Mouse (Mus musculus) adrenal gland, adult 2 months (tissue): ENCODE data around the gene Gna11. TPM values are rescaled to one million over a fixed set of nuclear protein-coding genes. Genes with fewer than 3 reads are reported as not detected.

Experiments used
- DNase-seq: peaks from one replicate; pipeline ENCODE4 v3.0.0; 2021
- microRNA-seq, 2 experiments: library from miRNA; unstranded; fragments of <30 nt; microRNA quantifications; one replicate each; pipeline ENCODE4 v1.2.0; 2021
- polyA plus RNA-seq: library from polyadenylated mRNA; depleted of rRNA; stranded (reverse); fragments of >200 nt; gene quantifications from 2 replicates; pipeline ENCODE4 v1.2.3, GENCODE M21; 2012; rRNA removed
- total RNA-seq, 2 experiments: library from RNA; stranded (reverse); gene quantifications; 2 replicates each; pipeline ENCODE4 v1.2.3; 2021

Gna11 gene
- total and polyA plus RNA-seq, 3 experiments: 76.6 to 124 (median 86.0) TPM

DNA sequence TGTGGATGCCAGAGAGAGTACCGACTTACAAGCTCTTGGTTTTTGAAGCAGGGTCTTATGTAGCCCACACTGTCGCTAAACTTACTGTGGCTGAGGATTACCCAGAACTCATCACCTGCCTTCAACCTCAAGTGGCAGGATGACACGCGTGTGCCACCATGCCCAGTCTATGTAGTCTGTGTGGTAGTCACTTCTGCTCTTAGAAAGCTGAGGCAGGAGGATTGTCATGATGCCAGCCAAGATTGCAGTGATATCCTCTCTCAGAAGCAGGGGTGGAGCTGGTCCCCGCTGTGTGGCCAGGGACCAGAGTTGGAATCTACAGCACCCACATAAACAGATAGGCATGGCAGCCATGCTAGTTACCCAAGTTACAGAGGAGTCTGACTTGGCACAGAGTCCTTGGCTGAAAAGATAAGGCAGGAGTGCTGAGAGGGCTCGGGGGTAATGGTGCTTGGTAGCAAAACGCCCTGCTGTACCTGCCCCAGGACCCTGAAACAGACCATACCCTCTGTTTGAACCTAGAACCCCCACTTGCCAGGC lies 59.4 kb downstream of the Gna11 start:
- DNase-seq: no peak

GRCm38 (mm10) chr10:81485060-81485449 lies 59.9 kb downstream of the Gna11 start:
- no peak for DNase-seq

- no peak for DNase-seq
These were observed 60.4 kb downstream of the Gna11 start for GRCm38 (mm10) chr10:81484441-81485059.

DNA sequence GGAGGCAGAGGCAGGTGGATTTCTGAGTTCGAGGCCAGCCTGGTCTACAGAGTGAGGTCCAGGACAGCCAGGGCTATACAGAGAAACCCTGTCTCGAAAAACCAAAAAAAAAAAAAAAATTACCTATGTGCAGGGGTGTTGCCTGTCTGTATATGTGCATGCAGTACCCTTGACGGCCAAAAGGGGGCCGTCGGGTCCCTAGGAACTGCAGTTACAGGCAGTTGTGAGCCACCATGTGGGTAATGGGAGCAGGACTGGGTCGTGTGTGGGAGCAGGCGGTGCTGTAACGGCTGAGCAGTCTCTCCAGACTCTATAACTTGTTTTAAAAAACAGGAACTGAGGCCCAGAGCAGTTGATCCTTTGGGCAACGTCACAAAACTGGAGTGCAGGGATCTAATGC lies 61.0 kb downstream of the Gna11 start:
- DNase-seq: no peak

DNA sequence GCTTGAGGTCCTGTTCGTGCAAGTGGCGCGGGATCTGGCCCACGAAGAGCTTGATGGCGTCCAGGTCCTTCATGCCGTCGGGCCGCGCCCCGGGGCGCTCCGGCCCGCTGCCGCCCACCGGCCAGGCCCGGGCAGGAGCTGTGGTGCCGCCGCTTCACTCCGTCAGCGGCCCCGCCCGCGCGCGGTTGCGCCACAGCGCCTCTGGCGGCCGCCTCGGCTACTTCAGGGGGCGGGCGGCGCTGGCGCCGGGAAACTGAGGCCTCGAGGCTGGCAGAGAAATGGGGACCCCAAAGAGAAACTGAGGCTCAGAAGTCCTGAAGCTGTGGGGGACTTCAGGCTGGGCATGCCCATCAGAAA lies 62.5 kb downstream of the Gna11 start, which contains the start of gene Celf5:
TSS of gene Celf5 (minus strand) at position 177 of the 357 bp plus-strand sequence.
- peak; percentile 65 for DNase-seq

GRCm38 (mm10) chr10:81481605-81482532 lies 63.1 kb downstream of the Gna11 start:
- DNase-seq: no peak

Small RNA genes lying within 50 kb of the gene (microRNA-seq; reads per million reads assigned to microRNA genes)
- gene Gm25595: 0 reads per million in 2 experiments

Other genes starting within 250 kb of the Gna11 start
- gene Cactin, start 224.1 kb downstream of the Gna11 start, total RNA-seq: 10 to 100 TPM; 32.6 to 40.3 TPM
- gene Cactin, start 224.1 kb downstream of the Gna11 start, polyA plus RNA-seq: 35.5 and 37.4 TPM in 2 replicates
- gene Tbxa2r, start 216.5 kb downstream of the Gna11 start, total RNA-seq: 10 to 100 TPM; 33.2 to 45.4 TPM
- 137 and 154 TPM in 2 replicates for gene Tbxa2r, start 216.5 kb downstream of the Gna11 start, polyA plus RNA-seq
- gene Gipc3, start 201.9 kb downstream of the Gna11 start, total RNA-seq: 10 to 100 TPM in 1 of 2 experiments, 1 to 10 TPM in 1; 2.9 to 10.3 TPM
- 2.8 and 3.2 TPM in 2 replicates for gene Gipc3, start 201.9 kb downstream of the Gna11 start, polyA plus RNA-seq
- gene Hmg20b, start 194.7 kb downstream of the Gna11 start, total RNA-seq: 10 to 100 TPM; 81.6 to 89.9 TPM
- gene Hmg20b, start 194.7 kb downstream of the Gna11 start, polyA plus RNA-seq: 272 and 280 TPM in 2 replicates
- gene Mfsd12, start 187.7 kb downstream of the Gna11 start, total RNA-seq: 10 to 100 TPM; 15.3 to 16.5 TPM
- 69.3 and 77.4 TPM in 2 replicates for gene Mfsd12, start 187.7 kb downstream of the Gna11 start, polyA plus RNA-seq
- 1 to 10 TPM; 1.2 to 3.6 TPM for gene 4930404N11Rik, start 179.4 kb downstream of the Gna11 start, total RNA-seq
- gene 4930404N11Rik, start 179.4 kb downstream of the Gna11 start, polyA plus RNA-seq: 9.7 and 12.4 TPM in 2 replicates
- gene Fzr1, start 166.7 kb downstream of the Gna11 start, total RNA-seq: 10 to 100 TPM; 40.7 to 45.0 TPM
- 95.6 and 103 TPM in 2 replicates for gene Fzr1, start 166.7 kb downstream of the Gna11 start, polyA plus RNA-seq
- gene Dohh, start 160.8 kb downstream of the Gna11 start, total RNA-seq: 10 to 100 TPM; 39.6 to 54.3 TPM
- gene Dohh, start 160.8 kb downstream of the Gna11 start, polyA plus RNA-seq: 125 and 132 TPM in 2 replicates
- 1 to 10 TPM; 1.8 to 2.5 TPM for gene Gm48551, start 160.7 kb downstream of the Gna11 start, total RNA-seq
- 2.9 and 6.7 TPM in 2 replicates for gene Gm48551, start 160.7 kb downstream of the Gna11 start, polyA plus RNA-seq
- gene Gm48552, start 156.2 kb downstream of the Gna11 start, total RNA-seq: 1 to 10 TPM in 1 of 2 experiments, not detected in 1; 1.4 TPM
- 2.5 and 4.4 TPM in 2 replicates for gene Gm48552, start 156.2 kb downstream of the Gna11 start, polyA plus RNA-seq
- gene Smim24, start 152.1 kb downstream of the Gna11 start, total RNA-seq: 1 to 10 TPM; 1.4 to 1.6 TPM
- gene Smim24, start 152.1 kb downstream of the Gna11 start, polyA plus RNA-seq: 4.5 and 5.4 TPM in 2 replicates
- gene Nfic, start 89.6 kb downstream of the Gna11 start, total RNA-seq: 100 to 1,000 TPM in 1 of 2 experiments, 10 to 100 TPM in 1; 80.8 to 126 TPM
- gene Nfic, start 89.6 kb downstream of the Gna11 start, polyA plus RNA-seq: 142 and 171 TPM in 2 replicates
- under 1 TPM; 0.55 to 0.78 TPM for gene Celf5, start 62.5 kb downstream of the Gna11 start, total RNA-seq
- gene Celf5, start 62.5 kb downstream of the Gna11 start, polyA plus RNA-seq: 1.4 and 2.2 TPM in 2 replicates
- gene Ncln, start 48.8 kb downstream of the Gna11 start, total RNA-seq: 100 to 1,000 TPM; 111 to 123 TPM
- 562 and 856 TPM in 2 replicates for gene Ncln, start 48.8 kb downstream of the Gna11 start, polyA plus RNA-seq
- 1 to 10 TPM in 1 of 2 experiments, under 1 TPM in 1; 0.98 to 1.6 TPM for gene S1pr4, start 45.1 kb downstream of the Gna11 start, total RNA-seq
- 3.5 and 3.6 TPM in 2 replicates for gene S1pr4, start 45.1 kb downstream of the Gna11 start, polyA plus RNA-seq
- 1 to 10 TPM; 1.1 to 2.2 TPM for gene Gna15, start 21.0 kb downstream of the Gna11 start, total RNA-seq
- gene Gna15, start 21.0 kb downstream of the Gna11 start, polyA plus RNA-seq: 1.4 and 1.9 TPM in 2 replicates
- gene Aes, start 14.3 kb upstream of the Gna11 start, total RNA-seq: 1,000 to 10,000 TPM; 1,028 to 1,195 TPM
- 3,784 and 4,442 TPM in 2 replicates for gene Aes, start 14.3 kb upstream of the Gna11 start, polyA plus RNA-seq
- gene Tle2, start 29.4 kb upstream of the Gna11 start, total RNA-seq: 10 to 100 TPM; 50.4 to 51.0 TPM
- 417 and 691 TPM in 2 replicates for gene Tle2, start 29.4 kb upstream of the Gna11 start, polyA plus RNA-seq
- gene Tle6, start 55.9 kb upstream of the Gna11 start, total RNA-seq: 10 to 100 TPM; 24.0 to 59.6 TPM
- gene Tle6, start 55.9 kb upstream of the Gna11 start, polyA plus RNA-seq: 49.5 and 90.8 TPM in 2 replicates
- 1 to 10 TPM; 1.1 to 2.3 TPM for gene BC025920, start 61.1 kb upstream of the Gna11 start, total RNA-seq
- 0.26 and 0.59 TPM in 2 replicates for gene BC025920, start 61.1 kb upstream of the Gna11 start, polyA plus RNA-seq
- gene Sirt6, start 82.6 kb upstream of the Gna11 start, total RNA-seq: 10 to 100 TPM; 16.0 to 18.3 TPM
- gene Sirt6, start 82.6 kb upstream of the Gna11 start, polyA plus RNA-seq: 52.3 and 59.9 TPM in 2 replicates
- gene Ankrd24, start 83.3 kb upstream of the Gna11 start, total RNA-seq: 10 to 100 TPM; 20.0 to 23.7 TPM
- 91.0 and 112 TPM in 2 replicates for gene Ankrd24, start 83.3 kb upstream of the Gna11 start, polyA plus RNA-seq
- 1 to 10 TPM; 2.1 to 3.1 TPM for gene Gm10778, start 103.9 kb upstream of the Gna11 start, total RNA-seq
- gene Gm10778, start 103.9 kb upstream of the Gna11 start, polyA plus RNA-seq: 0.09 and 0.11 TPM in 2 replicates
- 1 to 10 TPM; 5.4 to 6.8 TPM for gene Zfp433, start 159.6 kb upstream of the Gna11 start, total RNA-seq
- not detected in 2 replicates for gene Zfp433, start 159.6 kb upstream of the Gna11 start, polyA plus RNA-seq
- gene Gm3055, start 226.0 kb upstream of the Gna11 start, total RNA-seq: 1 to 10 TPM; 1.3 to 2.9 TPM
- gene Gm3055, start 226.0 kb upstream of the Gna11 start, polyA plus RNA-seq: 0.02 and 0.04 TPM in 2 replicates